Mouse (Mus musculus) left cerebral cortex, adult 9 months (tissue): ENCODE measurements at regions not wholly inside any gene's neighbourhood (a gene's known extent, or its start where the extent isn't known, plus 50 kb on each side); places are given as distances from the start of the nearest gene placed in this dataset.
A peak's percentile ranks its signal among the peaks of the same experiment; 100 is the strongest.

Source experiments
- DNase-seq, 2 experiments: peaks; one replicate each; pipeline ENCODE4 v3.0.0; 2022; ENCODE audit warnings: low spot score in 2 of 2

GRCm38 (mm10) chr2:132472126-132472525, 86.9 kb upstream of the Prokr2 start:
- DNase-seq, result no peak

DNA sequence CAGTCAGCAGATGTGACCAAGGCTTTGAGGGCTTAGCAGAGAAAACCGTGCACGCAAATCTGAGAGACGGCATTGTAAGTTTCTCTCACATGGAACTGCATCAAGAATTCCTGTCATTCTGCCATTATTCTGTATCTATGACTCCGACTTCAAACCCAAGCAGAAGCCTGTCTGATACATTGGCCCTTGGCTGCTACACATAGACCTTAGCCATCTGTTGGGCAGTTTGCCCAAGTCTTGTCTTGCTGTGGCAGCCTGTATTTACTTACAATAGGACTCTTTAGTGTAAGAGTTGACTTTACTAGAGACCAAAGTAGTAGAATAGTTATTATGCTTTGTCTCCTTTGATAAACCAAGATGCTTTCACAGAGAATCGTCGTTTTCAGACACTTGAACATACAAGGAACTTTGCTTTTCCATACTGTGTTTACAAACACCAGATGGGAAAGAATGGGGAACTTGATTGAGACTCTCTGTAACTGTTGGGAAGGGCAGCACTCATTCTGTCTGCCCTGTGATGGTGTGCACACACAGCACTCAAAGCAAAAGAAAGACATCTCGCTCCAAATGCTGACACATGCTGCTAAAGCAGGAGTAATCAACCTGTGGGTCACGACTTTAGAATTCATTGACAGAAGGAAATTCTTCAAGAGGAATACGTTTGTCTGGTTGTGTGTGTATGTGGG, 83.9 kb upstream of the Prokr2 start:
- no peak for DNase-seq

DNA sequence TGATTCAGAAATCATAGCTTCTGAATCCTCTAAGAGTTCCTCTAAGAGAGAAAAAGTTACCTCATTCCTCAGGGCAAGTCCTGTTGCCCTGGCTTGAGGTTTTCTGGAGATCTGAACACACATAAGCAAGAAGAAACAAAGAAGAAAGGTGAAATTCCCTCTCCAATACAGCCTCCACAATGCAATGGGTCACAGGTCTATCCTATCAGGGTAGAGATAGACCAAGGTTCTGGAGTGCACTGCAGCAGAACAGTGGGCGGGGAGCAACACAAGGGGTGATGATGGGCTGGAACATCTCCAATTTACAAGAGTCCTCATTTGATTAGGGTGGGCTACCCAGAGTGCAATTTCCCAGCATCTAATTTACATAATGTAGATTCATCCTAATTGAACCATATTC, 69.8 kb upstream of the Prokr2 start:
- DNase-seq, result no peak

DNA sequence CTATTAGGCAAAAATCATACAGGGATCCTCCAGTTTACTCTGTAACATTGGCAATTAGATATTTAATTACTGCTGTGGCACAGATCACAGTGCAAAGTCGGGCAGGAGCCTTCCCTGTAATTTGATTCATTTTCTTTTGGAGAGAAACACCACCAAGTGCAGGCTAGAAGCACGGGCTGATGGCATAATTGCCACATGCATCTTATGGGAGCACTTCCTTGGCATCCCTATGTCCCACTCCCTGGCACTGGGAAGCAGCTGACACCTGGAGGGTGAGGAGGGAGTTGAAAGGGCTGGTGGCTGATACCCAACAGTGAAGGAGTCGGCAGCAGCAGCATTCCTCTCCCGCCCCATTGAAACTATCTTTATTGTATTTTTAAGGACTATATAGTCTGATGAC, 64.1 kb upstream of the Prokr2 start:
- peak in 1 of 2 experiments; percentile 30 for DNase-seq

DNA sequence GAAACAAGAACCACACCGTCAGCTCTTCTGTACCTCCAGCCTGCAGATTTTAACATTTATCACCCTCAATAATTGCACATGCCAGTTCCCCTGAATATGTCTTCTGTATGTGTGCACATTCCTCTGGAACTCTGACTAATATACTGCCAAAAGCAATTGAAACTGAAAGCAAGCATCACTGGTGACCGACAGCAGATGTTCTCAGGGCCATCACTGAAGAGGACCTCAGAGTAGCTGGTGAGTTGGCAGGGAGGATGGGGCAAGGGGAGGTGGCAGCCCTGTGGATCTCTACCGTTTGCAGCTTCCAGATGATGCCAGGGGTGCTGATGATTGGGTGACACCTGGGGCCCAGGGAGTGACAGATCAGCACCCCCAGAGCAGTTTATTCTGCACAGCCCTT, 62.6 kb upstream of the Prokr2 start:
- DNase-seq, result no peak

DNA sequence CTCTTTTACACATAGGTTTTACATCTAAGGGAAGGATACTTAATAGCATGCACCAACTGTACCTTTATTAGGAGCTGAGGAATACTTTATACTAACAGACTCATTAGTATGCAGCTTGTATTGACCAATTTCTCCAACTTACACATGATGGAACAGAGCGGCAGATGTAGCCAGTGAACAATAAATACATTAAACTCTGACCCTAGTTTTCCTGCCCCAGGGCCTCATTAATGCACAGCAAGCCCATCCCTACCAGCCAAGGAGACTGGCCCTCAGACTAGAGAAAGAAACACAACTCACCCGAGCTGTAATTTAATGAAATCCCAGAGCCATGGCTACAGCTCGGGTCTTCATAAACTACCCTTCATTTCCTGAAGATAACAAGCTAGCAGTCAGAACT, 60.8 kb upstream of the Prokr2 start:
- no peak for DNase-seq

- DNase-seq, result no peak
Observed at GRCm38 (mm10) chr2:132444442-132445161, 59.4 kb upstream of the Prokr2 start.
